Comparison of ENCODE assay signal across 8 mouse cellular contexts in the genomic region with DNA sequence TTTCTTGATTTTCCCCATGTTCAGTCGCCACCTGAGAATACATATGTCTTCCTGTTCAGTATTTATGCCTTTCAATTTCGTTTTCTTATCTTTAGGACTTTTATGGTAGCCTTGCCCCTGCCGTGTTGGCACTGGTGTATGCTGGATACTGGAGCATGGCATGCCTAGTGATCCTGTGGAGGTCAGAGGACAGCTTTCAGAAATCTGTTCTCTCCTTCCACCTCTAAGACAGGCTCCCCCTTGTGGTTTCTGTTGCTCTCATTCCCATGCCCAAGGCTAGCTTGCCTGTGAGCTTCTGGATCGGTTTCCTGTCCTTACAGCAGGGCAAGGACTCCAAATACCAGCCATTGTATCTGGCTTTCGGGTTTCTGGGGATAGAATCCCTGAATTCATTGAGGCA. TPM values are rescaled to one million over a fixed set of nuclear protein-coding genes. Genes with fewer than 3 reads are reported as not detected.
DNase-seq lines count a peak whose midpoint lies in the region; ATAC-seq and TF ChIP-seq lines count a peak whose summit lies in the region.

No protein-coding gene starts in this region.

- WGBS in forebrain, embryonic 10.5 days, result 46% methylated on average over 5 of the region's 5 CpGs
- 42% methylated on average over 5 of the region's 5 CpGs for WGBS in forebrain, embryonic 12.5 days
- WGBS in intestine, postnatal 0 days, result 15% methylated on average over 5 of the region's 5 CpGs

- DNase-seq in forebrain, embryonic 10.5 days (ENCODE audit: extremely low spot score, low spot score), result peak; percentile 34
- peak; percentile 45 for DNase-seq in thymus, postnatal 14 days
- DNase-seq in thymus, adult 18-20 months, result no peak
- peak; percentile 8 for DNase-seq in splenic B cell, adult 2 months (ENCODE audit: low read depth, low spot score)
- DNase-seq in ovary, adult 18-20 months (ENCODE audit: low spot score), result no peak
- DNase-seq in heart, adult 11 months, result no peak

- TF ChIP-seq CTCF in intestine, postnatal 0 days (IDR thresholded peaks at IDR 0.05; ENCODE audit: low read depth), result peak; percentile 82

- H3K4me2 ChIP-seq in forebrain, embryonic 12.5 days, result no peak overlapping the region
- H3K4me2 ChIP-seq in intestine, postnatal 0 days (replicated peaks; ENCODE audit: low read depth), result no peak overlapping the region; the same call in 1 of the 2 replicates

- 0 out of 2 replicates have a peak, but pooled peaks cover 8% of the 10 kb centered on the region for H3K36me3 ChIP-seq in forebrain, embryonic 10.5 days (replicated peaks)
- H3K36me3 ChIP-seq in forebrain, embryonic 12.5 days (replicated peaks), result peaks cover 7% of the 10 kb centered on the region
- H3K36me3 ChIP-seq in intestine, postnatal 0 days (ENCODE audit: control insufficient read depth, insufficient read depth), result no peaks in the 10 kb centered on the region; the same call in 1 of the 2 replicates
- H3K36me3 ChIP-seq in splenic B cell, adult 2 months (ENCODE audit: control insufficient read depth, insufficient read depth, low read length, poor library complexity, severe bottlenecking), result no peaks in the 10 kb centered on the region

- H3K27me3 ChIP-seq in forebrain, embryonic 10.5 days (ENCODE audit: poor library complexity, severe bottlenecking), result no peaks in the 10 kb centered on the region
- H3K27me3 ChIP-seq in forebrain, embryonic 12.5 days, result no peaks in the 10 kb centered on the region
- H3K27me3 ChIP-seq in intestine, postnatal 0 days (replicated peaks; ENCODE audit: control insufficient read depth, insufficient read depth, low read length), result no peaks in the 10 kb centered on the region
- H3K27me3 ChIP-seq in splenic B cell, adult 2 months (ENCODE audit: control insufficient read depth, insufficient read depth, low read length, poor library complexity, severe bottlenecking), result no peaks in the 10 kb centered on the region; the same call in 1 of the 2 replicates

- ATAC-seq in forebrain, embryonic 12.5 days (ENCODE audit: low FRiP score), result no peak
- ATAC-seq in intestine, postnatal 0 days, result peak; percentile 94

- no peaks in the 10 kb centered on the region for H3K9me3 ChIP-seq in forebrain, embryonic 10.5 days
- no peaks in the 10 kb centered on the region for H3K9me3 ChIP-seq in forebrain, embryonic 12.5 days
- H3K9me3 ChIP-seq in intestine, postnatal 0 days (ENCODE audit: control insufficient read depth), result no peaks in the 10 kb centered on the region

- H3K4me3 ChIP-seq in forebrain, embryonic 10.5 days, result no peak overlapping the region
- no peak overlapping the region for H3K4me3 ChIP-seq in forebrain, embryonic 12.5 days (replicated peaks)
- H3K4me3 ChIP-seq in intestine, postnatal 0 days (ENCODE audit: low read depth, low read length), result no peak overlapping the region

- no peak overlapping the region for H3K27ac ChIP-seq in forebrain, embryonic 10.5 days
- H3K27ac ChIP-seq in forebrain, embryonic 12.5 days, result no peak overlapping the region
- peak overlapping the region; percentile 73 for H3K27ac ChIP-seq in intestine, postnatal 0 days (ENCODE audit: low read depth, low read length)

- no peak overlapping the region for H3K9ac ChIP-seq in forebrain, embryonic 12.5 days
- no peak overlapping the region for H3K9ac ChIP-seq in intestine, postnatal 0 days (ENCODE audit: low read depth, low read length)

- peaks cover 12% of the 10 kb centered on the region; the same call in 1 of the 2 replicates for H3K4me1 ChIP-seq in forebrain, embryonic 10.5 days
- peaks cover 3% of the 10 kb centered on the region; the same call in 1 of the 2 replicates for H3K4me1 ChIP-seq in forebrain, embryonic 12.5 days
- H3K4me1 ChIP-seq in intestine, postnatal 0 days (replicated peaks; ENCODE audit: control insufficient read depth, insufficient read depth, low read length), result no peaks in the 10 kb centered on the region

RNA-seq across cellular contexts. Expression of gene Tfdp1, which starts 12.0 kb away (rescaled TPM):
- 208 and 215 TPM in 2 replicates for polyA plus RNA-seq in forebrain, embryonic 10.5 days (2016; fragmentation: Nextera tagmentation; extraction: Ambion mirVana)
- 200 and 203 TPM in 2 replicates for polyA plus RNA-seq in forebrain, embryonic 12.5 days (2016; fragmentation: Nextera tagmentation; extraction: Ambion mirVana)
- 50.3 and 51.2 TPM in 2 replicates for polyA plus RNA-seq in intestine, postnatal 0 days (2015; fragmentation: Nextera tagmentation; extraction: Ambion mirVana)

RNA-seq across cellular contexts. Expression of gene Tmco3, which starts 38.6 kb away (rescaled TPM):
- 34.0 and 34.5 TPM in 2 replicates for polyA plus RNA-seq in forebrain, embryonic 10.5 days (2016; fragmentation: Nextera tagmentation; extraction: Ambion mirVana)
- polyA plus RNA-seq in forebrain, embryonic 12.5 days (2016; fragmentation: Nextera tagmentation; extraction: Ambion mirVana), result 38.8 and 45.8 TPM in 2 replicates
- polyA plus RNA-seq in intestine, postnatal 0 days (2015; fragmentation: Nextera tagmentation; extraction: Ambion mirVana), result 18.5 and 22.2 TPM in 2 replicates

RNA-seq across cellular contexts. Expression of gene Dcun1d2, which starts 38.7 kb away (rescaled TPM):
- polyA plus RNA-seq in forebrain, embryonic 10.5 days (2016; fragmentation: Nextera tagmentation; extraction: Ambion mirVana), result 24.6 and 26.9 TPM in 2 replicates
- 32.4 and 33.1 TPM in 2 replicates for polyA plus RNA-seq in forebrain, embryonic 12.5 days (2016; fragmentation: Nextera tagmentation; extraction: Ambion mirVana)
- 7.3 and 7.9 TPM in 2 replicates for polyA plus RNA-seq in intestine, postnatal 0 days (2015; fragmentation: Nextera tagmentation; extraction: Ambion mirVana)

Comparison
In these comparisons a context has a peak if more than half of its experiments do, and no peak if none do; other contexts are left out.
1. DNase-seq: peak in forebrain, embryonic 10.5 days (single experiment), thymus, postnatal 14 days (single experiment) and splenic B cell, adult 2 months (single experiment); none in thymus, adult 18-20 months (0 of 2), ovary, adult 18-20 months (single experiment) and heart, adult 11 months (single experiment).